Mouse (Mus musculus): Measurements from ENCODE around the gene E2f1. TPM values are rescaled to one million over a fixed set of nuclear protein-coding genes. Genes with fewer than 3 reads are reported as not detected.

E2f1 gene
- polyA plus RNA-seq, 1 experiment from 2014 or later, result 7.3 TPM

- peaks cover 15% of the 10 kb centered on the region for H3K4me1 ChIP-seq (ENCODE audit: insufficient read depth)
- TF ChIP-seq EP300 (IDR thresholded peaks at IDR 0.05; ENCODE audit: low read depth) (no peak), CTCF (IDR thresholded peaks at IDR 0.05; ENCODE audit: low read depth) (no peak)
- no peaks in the 10 kb centered on the region for H3K9me3 ChIP-seq (ENCODE audit: low read length)
- peak within 1 kb of the TSS; percentile 50 for H3K9ac ChIP-seq (replicated peaks)
- peak within 1 kb of the TSS; percentile 34 for H3K4me3 ChIP-seq (ENCODE audit: low read depth, low read length)
- 9% methylated on average over 26 of the region's 34 CpGs for WGBS (ENCODE audit: insufficient replicate concordance)
- ATAC-seq (peak; percentile 77), DNase-seq (peak; percentile 63)
- peaks cover 25% of the 10 kb centered on the region for H3K36me3 ChIP-seq (replicated peaks; ENCODE audit: insufficient read depth, low read length)
- H3K27me3 ChIP-seq (ENCODE audit: insufficient read depth, low read length), result no peaks in the 10 kb centered on the region
- H3K27ac ChIP-seq (ENCODE audit: low read depth), result no peak within 1 kb of the TSS
- peak within 1 kb of the TSS; percentile 69 for H3K4me2 ChIP-seq (ENCODE audit: low read depth, low read length)
These were observed 11.2 kb downstream of the E2f1 start, which contains the start of gene Necab3 for GRCm38 (mm10) chr2:154558264-154559039. Gene Necab3, minus strand, starts transcription at chr2:154558890.

DNA sequence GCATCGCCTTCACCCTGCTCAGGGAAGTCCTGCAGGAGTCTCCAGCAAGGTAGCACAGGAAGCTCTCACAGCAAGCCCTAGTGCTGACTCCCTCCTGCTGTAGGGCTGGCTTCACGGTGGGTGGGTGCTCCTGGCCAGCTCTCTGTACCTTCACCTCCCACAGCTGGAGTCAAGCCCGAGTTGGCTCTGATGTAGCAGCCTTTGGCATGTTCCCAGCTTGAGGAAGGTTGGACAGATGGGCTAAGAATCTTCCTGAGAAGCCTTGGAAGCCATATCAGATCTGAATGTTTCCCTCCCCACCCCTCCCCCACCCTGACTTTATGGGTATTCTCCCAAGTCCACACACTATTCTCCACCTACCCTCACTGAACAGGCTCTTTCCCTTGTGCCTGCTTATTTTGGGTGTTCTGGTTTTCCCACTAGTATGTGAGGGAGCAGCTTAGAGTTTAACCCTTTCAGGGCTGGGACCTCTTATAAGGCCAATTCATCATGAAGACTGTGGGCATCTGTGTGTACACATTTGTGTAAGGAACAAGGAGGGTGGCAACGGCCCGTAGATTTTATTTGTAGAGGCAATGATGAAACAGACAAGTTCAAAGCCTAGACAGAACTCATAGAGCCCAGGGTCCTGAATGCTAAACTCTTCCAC is 12.4 kb downstream of the E2f1 start:
- Histone ChIP-seq H3K4me1 (ENCODE audit: insufficient read depth) (peaks cover 20% of the 10 kb centered on the region), H3K4me2 (ENCODE audit: low read depth, low read length) (no peak overlapping the region), H3K27me3 (ENCODE audit: insufficient read depth, low read length) (no peaks in the 10 kb centered on the region), H3K4me3 (ENCODE audit: low read depth, low read length) (no peak overlapping the region), H3K9ac (replicated peaks) (no peak overlapping the region), H3K9me3 (ENCODE audit: low read length) (no peaks in the 10 kb centered on the region), H3K27ac (ENCODE audit: low read depth) (no peak overlapping the region), H3K36me3 (replicated peaks; ENCODE audit: insufficient read depth, low read length) (peaks cover 15% of the 10 kb centered on the region)
- WGBS (ENCODE audit: insufficient replicate concordance), result 56% methylated on average over 5 of the region's 5 CpGs
- TF ChIP-seq EP300 (IDR thresholded peaks at IDR 0.05; ENCODE audit: low read depth) (no peak), CTCF (IDR thresholded peaks at IDR 0.05; ENCODE audit: low read depth) (no peak)
- DNase-seq (no peak), ATAC-seq (no peak)

DNA sequence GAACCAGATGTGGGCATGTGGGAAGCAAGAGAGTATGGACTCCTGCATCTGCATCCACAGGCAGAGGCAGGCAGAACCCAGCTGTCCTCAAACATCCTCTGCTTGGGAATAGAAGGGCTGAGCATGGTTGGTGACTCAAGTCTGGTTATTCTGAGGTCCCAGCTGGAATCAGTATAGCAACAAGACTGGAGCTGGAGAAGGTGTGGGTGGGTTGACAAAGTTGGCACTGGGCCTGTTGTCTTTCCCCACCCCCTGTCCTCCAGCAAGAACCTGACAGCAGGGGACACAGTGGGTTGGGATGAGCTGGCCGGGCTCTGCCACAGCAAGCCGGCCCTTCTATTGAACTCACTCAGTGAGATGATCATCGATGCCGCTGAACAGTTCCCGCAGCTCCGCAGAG is 14.5 kb downstream of the E2f1 start:
- 93% methylated on average over 6 of the region's 6 CpGs for WGBS (ENCODE audit: insufficient replicate concordance)
- Histone ChIP-seq H3K27ac (ENCODE audit: low read depth) (no peak overlapping the region), H3K9me3 (ENCODE audit: low read length) (no peaks in the 10 kb centered on the region), H3K36me3 (replicated peaks; ENCODE audit: insufficient read depth, low read length) (no peaks in the 10 kb centered on the region), H3K4me3 (ENCODE audit: low read depth, low read length) (no peak overlapping the region), H3K9ac (replicated peaks) (no peak overlapping the region), H3K27me3 (ENCODE audit: insufficient read depth, low read length) (peaks cover 17% of the 10 kb centered on the region; the same call in 1 of the 2 replicates), H3K4me2 (ENCODE audit: low read depth, low read length) (no peak overlapping the region), H3K4me1 (ENCODE audit: insufficient read depth) (peaks cover 26% of the 10 kb centered on the region)
- TF ChIP-seq EP300 (IDR thresholded peaks at IDR 0.05; ENCODE audit: low read depth), result no peak
- no peak for TF ChIP-seq CTCF (IDR thresholded peaks at IDR 0.05; ENCODE audit: low read depth)
- DNase-seq (no peak), ATAC-seq (no peak)

- Histone ChIP-seq H3K9ac (replicated peaks) (0 out of 2 replicates have a peak overlapping the region, but pooled peaks have one; percentile 12), H3K27me3 (ENCODE audit: insufficient read depth, low read length) (peaks cover 22% of the 10 kb centered on the region), H3K4me2 (ENCODE audit: low read depth, low read length) (peak overlapping the region; percentile 63), H3K4me1 (ENCODE audit: insufficient read depth) (peaks cover 26% of the 10 kb centered on the region), H3K4me3 (ENCODE audit: low read depth, low read length) (peak overlapping the region; percentile 31), H3K27ac (ENCODE audit: low read depth) (no peak overlapping the region), H3K9me3 (ENCODE audit: low read length) (no peaks in the 10 kb centered on the region), H3K36me3 (replicated peaks; ENCODE audit: insufficient read depth, low read length) (no peaks in the 10 kb centered on the region)
- peak; percentile 73 for DNase-seq
- TF ChIP-seq EP300 (IDR thresholded peaks at IDR 0.05; ENCODE audit: low read depth) (no peak), CTCF (IDR thresholded peaks at IDR 0.05; ENCODE audit: low read depth) (peak; percentile 78)
- 22% methylated on average over 27 of the region's 27 CpGs for WGBS (ENCODE audit: insufficient replicate concordance)
- ATAC-seq, result peak; percentile 50
These were observed 17.2 kb downstream of the E2f1 start for GRCm38 (mm10) chr2:154552424-154552907.

DNA sequence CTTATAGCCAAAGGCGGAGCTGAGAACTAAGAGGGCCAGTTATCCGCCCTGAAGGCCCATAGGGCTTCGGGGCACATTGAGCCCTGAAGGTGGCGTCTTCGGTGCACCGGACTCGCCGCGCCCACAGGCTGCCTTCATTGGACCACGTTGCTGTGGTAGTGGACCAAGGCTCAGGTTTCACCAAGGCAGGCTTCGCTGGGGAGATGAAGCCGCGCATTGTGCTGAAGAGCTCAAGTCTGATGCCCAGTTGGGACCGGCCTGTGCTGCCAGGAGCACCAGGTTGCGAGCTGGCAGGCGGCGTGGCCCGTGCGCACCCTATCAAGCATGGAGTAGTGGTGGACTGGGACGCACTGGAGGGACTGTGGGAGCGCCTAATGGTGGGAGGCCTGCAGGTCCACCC is 17.8 kb downstream of the E2f1 start:
- Histone ChIP-seq H3K4me2 (ENCODE audit: low read depth, low read length) (peak overlapping the region; percentile 63), H3K27ac (ENCODE audit: low read depth) (no peak overlapping the region), H3K9ac (replicated peaks) (no peak overlapping the region), H3K27me3 (ENCODE audit: insufficient read depth, low read length) (peaks cover 22% of the 10 kb centered on the region), H3K4me3 (ENCODE audit: low read depth, low read length) (peak overlapping the region; percentile 31), H3K9me3 (ENCODE audit: low read length) (no peaks in the 10 kb centered on the region), H3K36me3 (replicated peaks; ENCODE audit: insufficient read depth, low read length) (no peaks in the 10 kb centered on the region), H3K4me1 (ENCODE audit: insufficient read depth) (peaks cover 21% of the 10 kb centered on the region)
- TF ChIP-seq EP300 (IDR thresholded peaks at IDR 0.05; ENCODE audit: low read depth), result no peak
- no peak for TF ChIP-seq CTCF (IDR thresholded peaks at IDR 0.05; ENCODE audit: low read depth)
- WGBS (ENCODE audit: insufficient replicate concordance), result 42% methylated on average over 21 of the region's 21 CpGs
- no peak for ATAC-seq
- no peak for DNase-seq

GRCm38 (mm10) chr2:154551476-154551875 is 18.2 kb downstream of the E2f1 start, which contains the start of gene Actl10:
Gene Actl10, plus strand, starts transcription at chr2:154551776.
- Histone ChIP-seq H3K4me2 (ENCODE audit: low read depth, low read length) (peak within 1 kb of the TSS; percentile 63), H3K9ac (replicated peaks) (0 out of 2 replicates have a peak within 1 kb of the TSS, but pooled peaks have one; percentile 12), H3K9me3 (ENCODE audit: low read length) (no peaks in the 10 kb centered on the region), H3K27ac (ENCODE audit: low read depth) (no peak within 1 kb of the TSS), H3K4me1 (ENCODE audit: insufficient read depth) (peaks cover 21% of the 10 kb centered on the region), H3K4me3 (ENCODE audit: low read depth, low read length) (peak within 1 kb of the TSS; percentile 31), H3K36me3 (replicated peaks; ENCODE audit: insufficient read depth, low read length) (no peaks in the 10 kb centered on the region), H3K27me3 (ENCODE audit: insufficient read depth, low read length) (peaks cover 22% of the 10 kb centered on the region)
- no peak for DNase-seq
- 78% methylated on average over 4 of the region's 4 CpGs for WGBS (ENCODE audit: insufficient replicate concordance)
- TF ChIP-seq EP300 (IDR thresholded peaks at IDR 0.05; ENCODE audit: low read depth), result no peak
- TF ChIP-seq CTCF (IDR thresholded peaks at IDR 0.05; ENCODE audit: low read depth), result no peak
- ATAC-seq, result no peak

Data from liver, postnatal 0 days (tissue).